Mouse (Mus musculus) urinary bladder, adult 18-20 months (tissue): ENCODE results near the gene 5330417H12Rik.

Source experiments
- DNase-seq, 2 experiments: peaks; one replicate each; pipeline ENCODE4 v3.0.0; 2022; ENCODE audit warnings: low spot score in 2 of 2, mixed read lengths in 2 of 2

Gene 5330417H12Rik

DNA sequence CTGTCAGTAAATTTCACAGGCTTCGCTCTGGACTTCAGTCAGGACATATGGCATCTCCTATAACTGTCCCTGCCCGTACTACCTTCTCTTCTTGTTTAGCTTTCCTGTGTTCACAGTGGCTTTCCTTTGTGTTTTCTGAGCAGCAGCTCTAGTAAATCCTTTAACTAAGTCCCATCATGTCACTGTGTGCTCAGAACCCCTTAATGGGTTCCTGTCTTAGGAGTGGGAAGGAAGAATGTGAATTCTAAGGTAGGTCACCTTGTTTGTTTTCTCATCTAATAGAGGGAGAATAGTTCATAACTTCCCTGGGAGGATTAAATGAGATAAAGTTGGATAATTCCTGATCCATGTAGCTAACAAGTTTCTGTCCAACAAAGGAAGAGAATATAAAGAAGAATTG lies at the start of gene 5330417H12Rik:
5330417H12Rik (minus strand) TSS at position 101 of the 400 bp plus-strand sequence.
- DNase-seq: no peak

DNA sequence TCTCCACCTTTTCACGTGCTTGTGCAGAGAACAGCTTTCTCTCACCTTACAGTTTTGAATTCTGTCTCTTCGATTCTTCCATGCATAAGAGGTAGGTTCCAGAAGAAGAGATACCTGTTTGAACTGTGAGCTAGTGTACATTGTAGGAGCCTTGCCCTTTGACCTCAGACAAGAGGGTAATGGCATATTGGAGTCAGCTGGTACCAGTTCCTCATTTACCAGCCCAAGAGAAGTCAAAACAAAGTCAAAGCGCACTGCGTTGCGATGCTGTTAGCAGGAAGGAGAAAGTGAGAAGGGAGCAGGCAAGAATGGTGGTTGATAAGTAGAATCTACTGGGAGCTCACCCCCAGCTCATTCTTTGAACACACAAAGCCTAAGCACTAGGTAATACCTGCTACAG lies 43.6 kb upstream of the 5330417H12Rik start:
- DNase-seq: no peak

DNA sequence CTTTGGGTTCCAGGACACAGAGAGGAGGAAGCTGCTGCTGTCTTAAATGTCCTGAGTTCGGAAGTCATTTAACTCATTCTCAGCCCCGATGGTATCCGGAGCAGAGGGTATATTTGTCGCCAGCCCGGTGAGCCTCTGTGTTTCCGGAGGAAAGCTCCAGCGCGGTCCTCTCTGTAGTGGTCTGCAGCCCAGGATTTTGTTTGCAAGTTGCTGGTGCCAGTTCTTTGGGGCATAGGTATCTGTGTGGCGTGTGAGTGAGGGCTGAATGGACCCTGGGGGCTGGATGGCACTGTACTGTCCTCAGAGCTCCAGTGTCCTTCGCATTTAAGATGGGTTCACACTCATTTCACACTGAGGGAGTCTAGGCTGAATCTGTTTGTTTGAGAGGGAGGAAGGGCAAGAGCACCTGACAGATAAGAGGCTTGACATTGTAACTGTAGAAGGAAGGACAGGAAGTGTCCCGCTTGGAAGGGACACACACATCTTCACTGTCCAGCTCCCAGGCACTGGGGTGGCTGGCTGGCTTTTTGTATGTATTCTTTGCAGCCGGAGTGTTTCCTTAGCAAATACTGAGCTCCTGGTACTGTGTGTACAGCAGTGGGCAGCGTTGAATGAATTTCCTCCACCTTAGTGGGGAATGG lies 41.4 kb upstream of the 5330417H12Rik start:
- no peak for DNase-seq

GRCm38 (mm10) chr7:107665586-107666261 lies 40.8 kb upstream of the 5330417H12Rik start:
- DNase-seq: no peak

GRCm38 (mm10) chr7:107665221-107665585 lies 40.2 kb upstream of the 5330417H12Rik start:
- no peak for DNase-seq

DNA sequence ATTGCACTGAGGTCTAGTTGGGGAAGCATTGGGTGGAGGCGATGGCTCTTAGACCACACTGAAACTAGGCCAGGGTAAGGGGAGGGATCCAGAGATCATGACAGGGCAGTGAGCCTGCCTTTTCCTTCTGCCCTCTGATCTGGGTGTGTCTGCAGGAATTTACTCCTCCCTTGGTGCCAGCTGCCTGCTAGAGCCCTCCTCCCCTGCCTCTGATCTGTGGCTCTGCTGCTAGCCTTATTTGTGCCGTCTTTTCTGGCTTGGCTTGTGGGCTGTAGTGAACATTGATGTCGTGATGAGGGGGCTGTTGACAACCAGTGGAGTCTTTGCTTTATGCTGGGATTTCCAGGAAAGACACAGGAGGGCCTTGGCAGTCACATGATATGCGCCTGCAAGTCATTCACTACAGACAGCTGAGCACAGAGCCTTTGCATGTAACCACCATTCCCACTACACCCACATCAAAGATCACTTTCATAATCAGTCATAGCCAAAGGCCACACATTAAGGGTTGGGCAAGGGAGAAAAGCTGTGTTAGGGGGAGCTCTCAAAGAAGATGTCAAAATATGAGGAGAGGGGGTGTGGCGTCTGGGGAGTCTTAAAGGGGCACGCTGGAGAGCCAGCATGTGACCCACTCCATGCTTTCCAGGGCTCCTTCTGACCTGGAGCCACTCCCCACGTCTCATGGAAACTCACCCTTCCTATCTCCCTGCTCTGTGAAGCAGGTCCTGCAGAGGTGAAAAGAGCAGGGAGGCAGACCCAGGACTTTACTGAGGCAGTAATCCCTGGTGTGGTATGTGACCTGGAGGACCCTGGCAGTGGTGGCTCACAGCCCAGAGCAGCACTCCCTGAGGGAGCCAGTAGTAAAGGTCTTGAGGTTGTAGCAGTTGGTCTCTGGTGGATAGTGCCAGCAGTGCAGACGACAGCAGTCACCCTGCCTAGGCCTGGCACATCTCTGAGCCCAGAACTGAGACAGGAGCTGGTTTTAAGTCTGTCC lies 39.4 kb upstream of the 5330417H12Rik start:
- no peak for DNase-seq

- DNase-seq: no peak
Observed at GRCm38 (mm10) chr7:107663621-107664020, 38.7 kb upstream of the 5330417H12Rik start.

GRCm38 (mm10) chr7:107661843-107662281 lies 36.9 kb upstream of the 5330417H12Rik start:
- no peak for DNase-seq

- no peak for DNase-seq
Observed at GRCm38 (mm10) chr7:107661189-107661842, 36.4 kb upstream of the 5330417H12Rik start.

DNA sequence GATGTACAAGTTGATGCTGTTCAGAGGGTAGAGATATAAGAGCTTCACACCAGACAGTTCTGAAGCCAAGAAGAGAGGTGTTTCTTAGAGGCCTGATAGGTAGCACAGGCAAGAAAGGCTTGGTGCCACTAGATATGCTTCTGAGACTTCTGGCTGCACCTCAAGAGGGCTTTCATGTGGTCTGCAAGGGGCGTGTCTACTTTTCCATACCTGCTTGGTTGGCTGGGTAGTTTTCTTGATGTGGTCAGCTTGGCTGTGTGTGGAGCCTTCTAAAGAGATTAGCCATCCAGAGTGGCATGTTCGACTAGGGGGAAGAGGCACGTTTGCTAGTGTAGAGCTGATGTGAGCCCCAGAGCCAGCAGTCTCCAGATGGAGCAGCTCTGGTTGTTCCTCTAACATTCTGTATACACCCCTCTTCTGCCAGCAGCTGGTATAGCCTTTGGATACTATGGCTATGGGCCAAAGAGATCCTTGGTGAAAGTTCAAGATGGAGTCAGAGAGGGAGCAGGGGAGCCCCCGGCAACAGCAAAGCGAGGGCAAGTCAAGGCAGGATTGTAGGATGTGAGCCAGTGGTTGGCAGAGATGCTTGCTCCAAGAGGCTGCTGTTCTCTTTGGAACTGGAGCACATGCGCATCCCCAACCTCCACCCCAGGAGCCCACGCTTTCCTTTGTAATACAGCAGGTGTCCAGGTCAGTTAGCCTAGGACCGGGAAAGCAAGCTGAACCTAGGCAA lies 34.4 kb upstream of the 5330417H12Rik start:
- DNase-seq: no peak

- no peak for DNase-seq
Observed at GRCm38 (mm10) chr7:107656451-107656850, 31.5 kb upstream of the 5330417H12Rik start.

DNA sequence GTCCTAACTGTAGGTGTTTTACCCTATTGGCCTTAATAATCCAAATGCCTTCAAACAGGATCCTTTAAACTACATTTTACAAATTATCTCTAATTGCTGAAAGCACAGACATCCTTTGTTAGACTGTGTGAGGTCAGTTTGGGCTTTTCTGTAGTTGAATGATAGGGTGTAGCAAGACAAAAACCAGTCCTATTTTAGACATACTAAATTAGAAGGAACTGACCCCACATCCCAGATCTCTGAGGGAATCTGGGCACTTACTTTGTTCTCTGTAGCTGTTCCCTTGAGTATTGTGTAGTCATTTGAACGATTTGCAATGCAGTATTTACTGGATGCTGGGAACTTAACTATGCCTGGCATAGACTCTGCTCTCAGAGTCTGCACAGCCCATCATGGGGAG lies 26.9 kb upstream of the 5330417H12Rik start:
- no peak for DNase-seq

GRCm38 (mm10) chr7:107649990-107650389 lies 25.0 kb upstream of the 5330417H12Rik start:
- DNase-seq: no peak

DNA sequence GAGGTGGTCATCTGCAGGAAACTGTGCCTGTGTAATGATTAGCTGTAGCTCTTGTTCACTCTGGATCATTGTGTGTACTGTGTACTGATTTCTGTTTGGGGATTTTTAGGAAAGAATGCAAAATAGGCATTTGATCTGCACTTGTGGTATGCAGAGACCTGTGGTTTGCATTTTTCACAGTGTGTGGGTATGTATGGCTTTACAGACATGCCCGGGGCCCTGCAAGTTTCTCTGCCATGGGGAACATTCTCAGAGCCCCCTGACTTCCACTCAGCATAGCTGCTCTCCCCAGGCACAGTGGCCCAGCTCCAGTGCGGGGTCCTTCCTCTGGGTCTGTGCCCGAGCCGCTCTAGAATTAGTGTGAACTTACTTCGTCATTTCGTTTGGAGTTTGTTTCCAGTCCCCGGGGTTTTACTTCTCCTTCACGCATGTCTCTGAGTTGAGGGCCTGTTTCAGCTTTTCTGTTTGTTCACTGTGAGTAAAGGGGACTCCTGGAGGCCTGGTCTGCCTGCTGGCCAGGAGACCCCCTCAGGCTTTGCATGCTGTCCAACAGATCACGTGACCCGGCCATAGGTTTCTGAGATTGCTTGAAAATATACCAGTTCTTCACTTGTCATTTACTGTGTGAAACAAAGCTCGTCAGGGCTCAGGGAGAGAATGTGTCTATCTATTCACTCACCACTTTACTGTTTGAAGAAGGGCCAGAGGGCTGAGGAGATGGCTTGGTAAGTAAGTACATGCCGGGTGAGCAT lies 24.2 kb upstream of the 5330417H12Rik start:
- DNase-seq: no peak

DNA sequence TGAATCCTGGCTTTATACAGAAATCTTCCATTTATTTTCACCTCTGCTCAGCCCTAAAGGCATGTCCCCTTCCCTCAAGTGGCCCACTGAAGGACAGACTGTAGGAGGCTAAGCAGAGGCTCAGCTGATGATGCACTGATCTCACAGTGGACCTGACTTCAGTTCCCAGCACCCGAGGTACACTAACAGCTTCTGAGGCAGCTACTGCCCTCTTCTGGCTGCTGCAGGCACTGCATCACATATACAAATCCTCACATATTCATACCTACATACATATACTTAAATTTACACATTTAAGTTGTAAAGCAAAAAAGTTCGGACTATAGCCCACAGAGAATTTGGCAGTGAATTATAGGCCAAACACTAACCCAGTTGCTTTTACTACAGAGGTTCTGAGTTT lies 20.0 kb upstream of the 5330417H12Rik start:
- no peak for DNase-seq

- no peak for DNase-seq
Observed at GRCm38 (mm10) chr7:107642586-107643275, 17.8 kb upstream of the 5330417H12Rik start.

- DNase-seq: no peak
Observed at GRCm38 (mm10) chr7:107638026-107638425, 13.1 kb upstream of the 5330417H12Rik start.

GRCm38 (mm10) chr7:107637398-107637797 lies 12.4 kb upstream of the 5330417H12Rik start:
- DNase-seq: no peak

DNA sequence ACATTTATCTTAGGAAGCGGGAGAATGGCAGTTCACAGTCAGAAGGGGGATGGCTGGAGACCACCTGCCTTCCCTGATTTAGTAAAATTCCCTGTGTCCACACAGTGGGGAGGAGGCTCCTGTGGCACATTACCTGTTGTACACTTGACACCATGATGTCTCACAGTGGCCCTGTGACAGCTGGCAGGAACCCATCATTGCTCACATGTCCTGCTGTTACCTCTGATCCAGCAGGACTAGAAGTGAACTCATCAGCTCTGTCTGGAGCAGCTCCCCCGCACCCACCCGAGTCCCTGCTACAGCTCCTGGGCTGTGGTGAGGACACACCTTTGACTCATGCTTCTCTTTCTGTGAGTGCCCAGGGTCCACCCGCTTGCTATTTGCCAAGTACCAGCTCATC lies 8.2 kb upstream of the 5330417H12Rik start:
- no peak for DNase-seq

DNA sequence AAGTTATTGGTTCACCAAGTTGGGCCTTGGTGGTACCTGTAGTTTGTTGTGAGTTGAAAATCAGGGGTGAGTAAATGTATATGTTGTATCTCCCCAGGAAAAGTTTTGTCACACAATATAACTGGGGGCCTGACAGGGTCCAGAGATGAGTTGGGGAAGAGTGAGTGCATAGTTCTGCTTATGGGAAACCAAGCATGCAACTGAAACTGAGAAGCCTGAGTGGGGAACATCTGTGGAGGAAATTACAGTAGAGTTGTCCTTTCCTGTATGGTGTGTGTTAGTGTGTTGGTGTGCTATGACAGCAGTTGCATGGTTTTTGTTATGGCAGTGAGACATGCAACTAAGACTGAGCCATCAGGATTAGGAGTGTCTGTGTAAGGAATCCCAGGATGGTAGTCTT lies 3.4 kb upstream of the 5330417H12Rik start:
- no peak for DNase-seq
